Mouse (Mus musculus): ENCODE measurements around the gene Tnrc18.

DNA sequence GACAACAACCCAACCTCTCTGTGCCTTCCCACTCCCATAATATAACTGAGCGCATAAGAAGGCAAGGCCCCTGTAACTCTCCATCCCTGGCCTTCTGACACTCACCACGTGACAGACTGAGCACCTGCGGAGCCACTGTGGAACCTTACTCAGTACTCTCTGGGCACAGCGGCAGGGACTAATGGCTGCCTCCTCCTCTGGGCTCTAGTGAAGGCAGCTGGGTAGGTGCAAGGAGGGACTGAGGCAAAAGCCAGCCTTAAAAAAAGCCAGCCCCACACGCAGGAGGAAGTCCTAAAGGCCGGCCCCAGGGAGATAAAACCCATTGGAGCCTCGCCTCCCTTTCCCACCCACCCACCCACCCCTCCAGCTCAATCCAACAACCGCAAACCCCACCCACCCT, 17.3 kb downstream of the Tnrc18 start:
- TF ChIP-seq POLR2A (IDR thresholded peaks at IDR 0.05; ENCODE audit: insufficient read depth, low read length), result no peak
- TF ChIP-seq CTCF (IDR thresholded peaks at IDR 0.05; ENCODE audit: low read depth, low read length), result no peak
